ENCODE assay signal across 10 mouse cellular contexts in genomic region chr15:56076680-56077079, GRCm38 (mm10).
"Had no signal": no experiment of that assay in that cellular context is flagged by ENCODE, and none has a peak within 500 bp of the region (broad histone marks: within the 10 kb centered on the region; RNA-seq: fewer than 3 reads in every experiment).

No protein-coding gene starts in this region.

- DNase-seq: kidney, adult 18-20 months; kidney, postnatal 25 days; layer of hippocampus, adult 9-11 months; layer of hippocampus, postnatal 36 days; liver, embryonic 13.5 days; liver, postnatal 0 days had no signal

- H3K27me3 ChIP-seq: limb, embryonic 15.5 days; liver, embryonic 13.5 days; lung, embryonic 15.5 days; midbrain, embryonic 12.5 days had no signal

- H3K27ac ChIP-seq: limb, embryonic 15.5 days; liver, embryonic 13.5 days; lung, embryonic 15.5 days; midbrain, embryonic 12.5 days; stomach, postnatal 0 days had no signal

- ATAC-seq: liver, postnatal 0 days had no signal

- H3K4me3 ChIP-seq: limb, embryonic 15.5 days; liver, embryonic 13.5 days; lung, embryonic 15.5 days; midbrain, embryonic 12.5 days had no signal

- H3K4me2 ChIP-seq: limb, embryonic 15.5 days; liver, embryonic 13.5 days; lung, embryonic 15.5 days; midbrain, embryonic 12.5 days had no signal

- H3K9me3 ChIP-seq: limb, embryonic 15.5 days; liver, embryonic 13.5 days; lung, embryonic 15.5 days had no signal

- H3K4me1 ChIP-seq: liver, embryonic 13.5 days; lung, embryonic 15.5 days had no signal

- H3K36me3 ChIP-seq: limb, embryonic 15.5 days; liver, embryonic 13.5 days; lung, embryonic 15.5 days; midbrain, embryonic 12.5 days had no signal

- H3K9ac ChIP-seq: limb, embryonic 15.5 days; liver, embryonic 13.5 days; liver, postnatal 0 days; lung, embryonic 15.5 days; midbrain, embryonic 12.5 days had no signal
